Mouse (Mus musculus) urinary bladder, postnatal 0 days (tissue): ENCODE results near the gene Cobll1. TPM values are rescaled to one million over a fixed set of nuclear protein-coding genes. Genes with fewer than 3 reads are reported as not detected.

Experiments used
- polyA plus RNA-seq: library from polyadenylated mRNA; unstranded; fragments of >200 nt; fragmentation: Nextera tagmentation; extraction: Ambion mirVana; gene quantifications from 2 replicates; pipeline ENCODE4 v1.2.1, GENCODE M21; 2015

The Cobll1 gene
- polyA plus RNA-seq: 7.4 and 10.3 TPM in 2 replicates

GRCm38 (mm10) chr2:65238964-65239570, at the start of gene Cobll1:
Gene Cobll1, minus strand, starts transcription at chr2:65239403.

Other genes with a start within 250 kb of the Cobll1 start
- 58.0 and 71.2 TPM in 2 replicates for gene Grb14, start 214.4 kb downstream of the Cobll1 start, polyA plus RNA-seq
- gene Slc38a11, start 124.6 kb upstream of the Cobll1 start, polyA plus RNA-seq: 0.22 and 0.60 TPM in 2 replicates